Mouse (Mus musculus) lung, adult 2 months (tissue): Measurements from ENCODE around the gene Dnah17.

Source experiments
- CTCF ChIP-seq: fragments of 200-500 bp; IDR thresholded peaks from 2 replicates; pipeline ENCODE4 v1.5.1; 2011; ENCODE audit warnings: mild to moderate bottlenecking, low read length, control low read depth; ENCODE audit not compliant: insufficient read depth
- POLR2A ChIP-seq: fragments of 200-500 bp; IDR thresholded peaks from 2 replicates; pipeline ENCODE4 v1.6.1; 2011; ENCODE audit warnings: low read depth, mild to moderate bottlenecking, control low read depth, low read length, borderline replicate concordance; ENCODE audit errors: extremely low read depth

DNA sequence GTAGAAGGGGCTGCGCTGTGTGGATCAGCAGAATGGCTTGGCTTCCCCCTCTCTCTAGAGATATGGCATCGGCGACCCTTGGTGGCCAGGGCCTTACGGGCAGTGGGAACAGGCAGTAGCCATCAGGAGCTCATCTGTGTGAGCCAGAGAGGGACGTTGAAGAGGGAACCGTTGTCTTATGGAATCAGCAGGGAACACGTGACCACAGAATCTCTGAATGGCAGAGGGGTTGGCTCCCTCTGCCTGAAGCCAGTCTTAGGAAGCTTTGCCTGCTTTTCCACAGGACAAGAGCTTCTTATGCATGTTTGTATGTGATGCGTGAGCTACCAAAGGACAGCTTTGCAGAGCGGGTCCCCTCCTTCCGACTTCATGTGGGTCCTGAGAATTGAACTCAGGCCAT, 71.6 kb downstream of the Dnah17 start:
- TF ChIP-seq CTCF (no peak), POLR2A (no peak)
